Mouse (Mus musculus) erythroblast, adult 5-6 weeks (primary cell): ENCODE results near the gene Syndig1l. TPM values are rescaled to one million over a fixed set of nuclear protein-coding genes. Genes with fewer than 3 reads are reported as not detected.
A peak's percentile ranks its signal among the peaks of the same experiment; 100 is the strongest.

Experiments used
- ATAC-seq: replicated peaks from 2 replicates; pipeline ENCODE4 v1.8.0; 2016; ENCODE audit warnings: moderate number of reproducible peaks, mild to moderate bottlenecking, moderate TSS enrichment, inconsistent platforms; ENCODE audit not compliant: poor library complexity, low FRiP score, severe bottlenecking
- total RNA-seq, 2 experiments: library from RNA; stranded (forward) in 1 of 2; stranded (reverse) in 1 of 2; fragments of 150-400 nt in 1 of 2; fragments of 200-764, 138-1000 nt in 1 of 2; gene quantifications; 2 replicates each; pipeline versions ENCODE4 v1.2.3 to v1.2.4; 2015 to 2017; ENCODE audit warnings: low replicate concordance in 2 of 2

The Syndig1l gene
- total RNA-seq, 2 experiments from 2014 or later: not detected

DNA sequence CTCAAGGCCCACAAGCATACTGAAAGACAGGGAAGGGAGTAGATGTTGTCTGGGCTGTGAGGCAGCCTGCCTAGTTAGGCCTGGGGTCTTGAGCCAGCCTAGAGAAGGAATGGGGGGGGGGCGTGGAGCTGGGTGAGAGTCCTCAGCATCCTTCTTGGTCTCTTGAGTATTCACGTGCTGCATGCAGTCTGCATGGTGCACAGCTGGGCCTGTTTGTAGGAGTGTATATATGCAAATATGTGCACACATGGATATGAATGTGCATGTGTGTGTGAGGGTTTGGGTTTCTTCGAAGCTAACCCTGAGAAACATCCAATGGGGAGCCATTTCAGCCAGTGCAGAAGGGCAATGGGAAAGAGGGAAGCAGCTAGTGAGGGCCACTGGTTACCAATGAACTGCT is 22.6 kb downstream of the Syndig1l start:
- no peak for ATAC-seq

DNA sequence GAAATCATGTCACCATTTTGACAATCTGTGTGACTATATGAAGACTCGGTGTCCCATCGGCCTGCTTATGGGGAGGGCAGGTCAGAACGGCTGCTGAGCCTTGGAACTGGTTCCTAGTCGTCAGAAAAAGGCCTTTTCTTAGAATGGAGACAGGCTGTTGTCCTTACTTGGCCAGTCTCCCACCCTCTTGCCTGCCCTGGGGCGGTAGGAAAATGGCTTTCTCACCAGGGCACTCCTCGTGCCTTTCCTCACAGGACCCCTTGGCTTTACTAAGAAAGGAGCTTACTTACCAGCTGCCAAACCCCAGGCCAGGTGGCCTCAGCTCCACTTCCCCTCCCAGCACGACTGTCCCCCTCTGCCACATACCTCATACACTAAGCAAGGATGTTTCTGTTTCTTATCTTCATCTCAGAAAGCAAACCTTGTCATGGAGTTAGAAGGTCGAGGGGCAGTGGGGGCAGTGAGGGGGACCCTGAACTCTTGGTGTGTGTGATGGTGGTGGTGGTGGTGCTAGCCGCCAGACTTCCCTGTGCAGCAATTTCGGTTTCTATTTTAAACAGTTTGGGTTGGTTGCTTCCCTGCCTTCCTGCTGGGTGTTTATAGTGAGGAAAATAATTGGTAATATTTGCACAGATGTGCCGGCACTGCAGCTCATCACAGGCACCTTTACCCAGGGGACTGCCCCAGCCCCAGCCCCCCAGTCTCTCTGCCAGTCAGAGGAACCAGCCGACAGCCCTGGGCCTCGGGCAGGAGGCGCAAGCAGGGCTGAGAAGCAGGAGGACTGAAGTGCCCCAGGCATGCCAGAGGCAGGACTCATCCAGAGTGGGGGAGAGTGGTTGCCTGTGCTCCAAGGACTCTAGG is 23.7 kb downstream of the Syndig1l start:
- no peak for ATAC-seq

DNA sequence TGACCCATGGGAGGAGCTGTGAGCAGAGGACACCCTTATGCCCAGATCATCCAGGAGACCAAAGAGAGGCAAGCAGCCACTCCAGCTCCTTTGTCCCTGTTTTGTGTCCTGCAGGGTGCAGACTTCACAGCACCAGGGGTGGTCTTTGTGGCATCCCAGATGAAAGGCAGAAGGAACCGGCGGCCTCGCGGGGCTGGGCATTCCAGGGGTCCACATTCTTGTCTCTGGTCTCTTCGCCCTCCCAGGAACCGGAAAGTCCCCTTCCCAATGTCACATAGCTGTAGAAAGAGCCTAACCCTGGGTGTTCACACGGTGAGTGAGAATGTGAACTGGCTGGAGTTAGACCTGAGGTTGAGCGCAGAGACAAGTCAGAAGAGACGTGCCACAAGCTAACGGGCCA is 27.0 kb downstream of the Syndig1l start:
- no peak for ATAC-seq

DNA sequence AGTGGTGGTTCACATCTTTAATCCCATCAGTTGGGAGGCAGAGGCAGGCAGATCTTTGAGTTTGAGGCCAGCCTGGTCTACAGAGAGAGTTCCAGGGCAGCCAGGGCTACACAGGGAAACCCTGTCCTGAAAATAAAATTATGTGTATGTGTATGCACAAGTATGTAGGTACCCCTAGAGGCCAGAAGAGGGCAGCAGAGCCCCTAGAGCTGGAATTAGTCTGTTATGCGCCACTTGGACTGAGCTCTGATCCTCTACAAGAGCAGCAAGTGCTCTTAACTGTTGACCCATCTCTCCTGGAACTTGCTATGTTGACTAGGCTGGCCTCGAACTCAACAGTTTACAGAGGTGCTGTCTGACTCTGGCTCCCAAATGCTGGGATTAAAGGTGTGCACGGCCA is 28.1 kb downstream of the Syndig1l start:
- no peak for ATAC-seq

DNA sequence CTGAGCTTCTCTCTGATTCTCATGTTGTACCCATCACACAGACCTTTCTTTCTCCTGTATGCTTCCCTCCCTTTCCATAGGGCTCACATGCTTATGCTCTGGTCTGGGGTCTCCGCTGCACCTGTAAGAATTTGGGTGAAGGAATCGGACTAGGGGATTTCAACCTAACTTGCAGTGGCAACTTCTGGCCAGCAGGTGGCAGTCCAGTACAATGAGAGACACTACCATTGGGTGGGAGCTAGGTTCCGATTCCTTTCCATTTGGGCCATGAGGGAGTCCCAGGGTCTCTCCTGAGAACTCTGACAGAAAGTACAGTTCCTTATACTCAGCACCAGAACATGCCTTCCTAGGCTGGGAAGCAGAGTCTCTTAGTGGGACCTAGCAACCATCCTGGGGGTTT is 44.7 kb downstream of the Syndig1l start:
- peak; percentile 63 for ATAC-seq

DNA sequence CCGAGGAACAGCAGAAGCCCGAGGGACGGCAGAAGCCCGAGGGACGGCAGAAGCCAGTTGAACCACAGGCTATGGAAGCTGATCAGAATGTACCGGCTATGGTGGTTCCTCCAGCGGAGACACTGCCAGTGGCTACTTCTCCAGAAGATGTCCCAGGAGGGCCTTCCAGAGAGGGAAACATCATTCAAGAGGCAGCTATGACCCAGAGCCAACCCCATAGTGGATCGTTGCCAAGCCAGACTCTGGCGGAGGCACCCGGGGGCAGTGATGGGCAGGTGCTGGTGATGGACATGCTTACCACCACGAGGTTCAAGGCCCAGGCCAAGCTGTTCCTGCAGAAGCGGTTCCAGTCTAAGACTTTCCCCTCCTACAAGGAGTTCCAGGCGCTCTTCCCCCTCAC is 48.4 kb downstream of the Syndig1l start:
- no peak for ATAC-seq

DNA sequence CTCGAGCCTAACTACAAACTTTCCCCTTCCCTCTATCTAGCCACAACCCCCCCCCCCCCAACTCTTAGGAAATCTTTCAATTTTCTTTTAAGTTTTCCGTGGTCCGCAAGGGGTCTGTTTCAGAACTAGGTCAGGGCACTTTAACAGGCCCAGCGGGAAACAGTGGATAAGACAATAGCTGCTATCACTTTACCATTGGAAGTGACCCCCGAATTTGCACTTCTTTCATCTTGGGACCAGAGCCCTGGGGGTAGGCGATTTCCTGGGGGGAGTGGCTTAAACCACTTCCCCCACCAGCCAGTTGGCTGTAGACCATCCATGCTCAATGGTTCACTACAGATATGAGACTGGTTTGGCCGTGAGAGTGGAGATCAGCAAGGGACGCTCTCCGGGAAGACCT is 58.0 kb downstream of the Syndig1l start, which contains the start of gene Vrtn:
Vrtn (plus strand) TSS at position 366 of the 400 bp plus-strand sequence.
- no peak for ATAC-seq

DNA sequence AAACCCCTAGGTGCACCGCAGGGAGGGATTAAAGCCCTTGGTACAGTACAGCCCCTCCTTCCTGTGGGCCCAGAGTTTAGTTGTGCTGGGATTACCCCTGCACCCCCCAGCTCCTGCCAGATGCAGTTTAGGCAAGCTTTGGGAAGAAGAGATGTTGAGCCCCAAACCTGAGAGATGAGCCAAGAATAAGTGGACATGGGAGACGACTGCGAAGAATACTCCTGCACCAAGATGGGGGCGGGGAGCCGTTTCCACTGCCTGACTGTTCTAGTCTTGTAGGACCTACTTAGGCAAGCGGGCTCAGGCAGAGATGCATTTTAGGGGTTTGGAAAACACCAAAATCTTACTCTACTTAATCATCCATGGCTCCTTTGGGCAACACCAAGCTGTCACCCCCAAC is 58.4 kb downstream of the Syndig1l start:
- ATAC-seq: no peak

DNA sequence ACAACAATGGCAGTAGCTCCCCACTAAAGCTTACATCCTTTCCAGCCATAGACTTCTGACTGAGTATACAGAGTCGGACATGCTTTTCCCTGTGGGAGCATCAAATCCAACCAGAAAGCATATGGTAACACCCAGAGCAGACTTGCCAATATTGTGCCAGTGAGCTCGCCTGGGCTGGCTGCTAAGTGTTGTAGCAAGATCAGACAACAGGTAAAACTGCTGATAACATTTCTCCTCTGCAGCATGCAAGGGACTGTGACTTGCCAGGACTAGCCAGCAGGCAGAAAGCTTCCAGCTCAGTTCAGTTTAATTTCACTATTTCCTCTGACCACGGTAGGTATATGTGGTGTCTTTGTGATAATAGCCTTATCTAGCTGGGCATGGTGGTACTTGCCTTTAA is 66.8 kb downstream of the Syndig1l start:
- ATAC-seq: no peak

Other genes with a start within 250 kb of the Syndig1l start
- gene Aldh6a1, start 247.8 kb downstream of the Syndig1l start, total RNA-seq (2015; ENCODE audit: low replicate concordance): 3.3 and 13.8 TPM in 2 replicates
- gene Aldh6a1, start 247.8 kb downstream of the Syndig1l start, total RNA-seq (2017; ENCODE audit: low replicate concordance): 2.5 and 4.4 TPM in 2 replicates
- gene Lin52, start 247.4 kb downstream of the Syndig1l start, total RNA-seq (2015; ENCODE audit: low replicate concordance): 29.0 and 38.0 TPM in 2 replicates
- gene Lin52, start 247.4 kb downstream of the Syndig1l start, total RNA-seq (2017; ENCODE audit: low replicate concordance): 11.7 and 16.3 TPM in 2 replicates
- gene Vsx2, start 129.1 kb downstream of the Syndig1l start, total RNA-seq (2015; ENCODE audit: low replicate concordance): not detected in 2 replicates
- not detected in 2 replicates for gene Vsx2, start 129.1 kb downstream of the Syndig1l start, total RNA-seq (2017; ENCODE audit: low replicate concordance)
- 0.38 and 2.3 TPM in 2 replicates for gene Abcd4, start 81.4 kb downstream of the Syndig1l start, total RNA-seq (2015; ENCODE audit: low replicate concordance)
- 0.77 and 2.0 TPM in 2 replicates for gene Abcd4, start 81.4 kb downstream of the Syndig1l start, total RNA-seq (2017; ENCODE audit: low replicate concordance)
- gene Vrtn, start 57.8 kb downstream of the Syndig1l start, total RNA-seq (2015; ENCODE audit: low replicate concordance): not detected in 2 replicates
- not detected in 2 replicates for gene Vrtn, start 57.8 kb downstream of the Syndig1l start, total RNA-seq (2017; ENCODE audit: low replicate concordance)
- gene Npc2, start 74.3 kb upstream of the Syndig1l start, total RNA-seq (2015; ENCODE audit: low replicate concordance): 37.2 and 37.7 TPM in 2 replicates
- gene Npc2, start 74.3 kb upstream of the Syndig1l start, total RNA-seq (2017; ENCODE audit: low replicate concordance): 26.9 and 30.6 TPM in 2 replicates
- gene Isca2, start 74.4 kb upstream of the Syndig1l start, total RNA-seq (2015; ENCODE audit: low replicate concordance): 94.7 and 120 TPM in 2 replicates
- 35.5 and 49.8 TPM in 2 replicates for gene Isca2, start 74.4 kb upstream of the Syndig1l start, total RNA-seq (2017; ENCODE audit: low replicate concordance)
- gene Ltbp2, start 177.7 kb upstream of the Syndig1l start, total RNA-seq (2015; ENCODE audit: low replicate concordance): 0.19 TPM in 1 of 2 replicates, not detected in the other
- 0.14 and 2.4 TPM in 2 replicates for gene Ltbp2, start 177.7 kb upstream of the Syndig1l start, total RNA-seq (2017; ENCODE audit: low replicate concordance)